Mouse (Mus musculus): ENCODE measurements around the gene Cenps.
A peak's percentile ranks its signal among the peaks of the same experiment; 100 is the strongest.

GRCm38 (mm10) chr4:149182755-149183154 is 45.3 kb upstream of the Cenps start:
- TF ChIP-seq POLR2A (IDR thresholded peaks at IDR 0.05; ENCODE audit: low read depth, low read length), result no peak
- peak; percentile 54; the same call in 1 of the 2 replicates for TF ChIP-seq CTCF (IDR thresholded peaks at IDR 0.05; ENCODE audit: borderline replicate concordance, insufficient read depth, low read length)
